Mouse (Mus musculus) layer of hippocampus, adult 11-12 months (tissue): ENCODE data around the gene Klf4.
A peak's percentile ranks its signal among the peaks of the same experiment; 100 is the strongest.

ENCODE experiments used
- DNase-seq: peaks from one replicate; pipeline ENCODE4 v3.0.0; 2022; ENCODE audit warnings: low spot score

The Klf4 gene

DNA sequence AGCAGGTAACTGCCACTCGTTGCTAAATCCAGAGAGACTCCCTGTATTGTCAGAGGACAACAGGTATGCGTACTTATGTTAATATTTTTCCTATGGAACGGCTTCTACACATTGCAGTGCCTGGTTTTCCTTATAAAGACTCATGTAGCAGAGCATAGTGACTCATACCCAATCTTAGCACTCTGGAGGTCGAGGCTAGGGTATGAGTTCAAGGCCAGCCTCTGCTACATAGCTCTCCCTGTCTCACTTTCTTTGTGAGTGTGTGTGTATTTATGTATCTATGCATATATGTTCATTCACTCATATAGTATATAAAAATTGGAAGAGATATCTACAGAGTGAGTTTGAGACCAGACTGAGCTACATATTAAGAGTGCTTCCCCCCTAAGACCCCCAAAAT, 8.3 kb downstream of the Klf4 start:
- no peak for DNase-seq

DNA sequence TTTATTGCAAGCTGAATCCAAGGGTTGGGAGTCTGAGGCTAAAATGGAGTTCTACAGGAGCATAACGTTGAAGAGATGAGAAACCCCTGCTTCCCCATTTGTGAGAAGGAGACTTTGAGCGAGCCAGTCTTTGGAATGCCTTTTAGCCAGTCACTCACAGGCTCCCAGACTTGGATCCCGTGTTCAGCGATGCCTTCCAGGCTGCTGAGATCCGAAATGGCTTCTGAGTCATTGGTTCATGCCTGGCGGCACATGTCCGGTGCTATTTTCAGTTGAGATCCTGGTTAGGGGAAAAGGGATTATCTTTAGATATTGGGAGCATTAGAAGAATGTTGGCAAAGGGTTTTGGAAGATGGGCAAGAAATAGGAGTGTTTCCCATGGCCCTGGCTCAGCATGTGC, 14.8 kb downstream of the Klf4 start:
- no peak for DNase-seq

DNA sequence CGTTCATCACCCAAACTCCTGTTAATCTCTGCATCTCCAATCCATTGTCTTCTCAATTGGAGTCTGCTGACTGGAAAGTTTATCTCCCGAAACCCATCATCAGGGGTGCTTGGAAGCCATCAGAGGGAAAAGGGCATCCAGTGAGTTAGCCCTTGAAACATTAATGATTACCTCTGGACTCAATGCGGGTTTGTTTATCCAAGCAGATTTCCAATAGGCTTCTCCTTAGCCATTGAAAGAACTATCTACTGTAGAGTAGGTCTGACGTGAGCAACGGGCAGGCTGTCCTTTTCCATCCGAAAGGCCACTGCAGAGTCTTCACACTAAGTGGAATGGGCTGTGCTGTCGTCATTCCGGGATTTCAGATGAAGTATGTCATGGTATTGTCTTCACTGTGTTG, 16.2 kb downstream of the Klf4 start:
- DNase-seq = no peak

DNA sequence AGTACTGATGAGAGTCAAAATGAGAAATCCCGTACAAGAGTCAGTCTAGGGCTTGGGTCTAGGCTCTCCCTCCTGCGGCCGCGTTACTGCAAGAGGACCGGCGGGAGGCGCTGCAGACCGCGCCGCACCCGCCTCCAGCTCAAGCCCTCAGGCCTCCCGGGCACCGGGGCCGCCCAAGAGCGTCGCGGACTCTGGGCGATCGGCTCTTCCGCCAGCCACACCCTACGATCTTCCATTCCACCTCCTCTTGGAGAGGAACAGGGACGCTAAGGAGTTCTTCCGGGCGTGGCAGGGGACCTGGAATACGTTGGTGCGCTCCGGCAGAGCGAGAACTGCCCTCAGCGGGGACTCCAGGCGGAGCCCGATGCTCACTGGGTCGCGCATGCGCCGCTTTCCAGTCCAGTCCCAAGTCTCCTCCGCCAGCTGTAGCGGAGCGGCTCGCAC, 17.5 kb downstream of the Klf4 start:
- DNase-seq = peak; percentile 76

DNA sequence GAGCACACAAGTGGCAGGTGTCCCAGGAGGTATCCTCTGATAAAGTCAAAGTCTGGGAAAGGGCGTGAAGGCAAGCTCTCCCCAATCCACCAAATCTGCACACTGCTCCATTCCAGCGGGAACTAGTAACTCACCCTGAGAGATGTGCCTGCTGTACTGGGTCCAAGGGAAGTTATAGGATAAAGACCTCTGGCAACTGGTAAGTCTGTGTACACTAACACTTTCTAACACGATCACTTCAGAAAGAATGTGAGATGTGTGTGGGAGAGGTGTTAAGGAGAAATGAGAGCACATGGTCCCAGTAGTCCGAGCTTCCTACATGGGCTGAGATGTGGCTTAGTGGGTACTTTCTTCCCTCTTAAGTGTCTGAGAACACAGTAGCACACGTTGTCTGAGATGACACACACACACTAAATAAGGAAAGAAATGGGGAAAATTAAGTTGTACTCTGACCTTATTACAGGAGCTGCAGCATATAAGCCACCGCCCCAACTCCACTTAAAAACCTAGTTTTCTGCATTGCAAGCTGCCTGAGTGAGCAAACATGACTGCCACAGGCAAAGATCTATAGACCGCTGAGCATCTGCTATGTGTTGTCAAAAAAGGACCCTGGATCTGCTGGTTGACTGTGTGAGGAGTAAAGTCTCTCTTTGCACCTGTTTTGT, 18.5 kb downstream of the Klf4 start:
- DNase-seq = no peak

DNA sequence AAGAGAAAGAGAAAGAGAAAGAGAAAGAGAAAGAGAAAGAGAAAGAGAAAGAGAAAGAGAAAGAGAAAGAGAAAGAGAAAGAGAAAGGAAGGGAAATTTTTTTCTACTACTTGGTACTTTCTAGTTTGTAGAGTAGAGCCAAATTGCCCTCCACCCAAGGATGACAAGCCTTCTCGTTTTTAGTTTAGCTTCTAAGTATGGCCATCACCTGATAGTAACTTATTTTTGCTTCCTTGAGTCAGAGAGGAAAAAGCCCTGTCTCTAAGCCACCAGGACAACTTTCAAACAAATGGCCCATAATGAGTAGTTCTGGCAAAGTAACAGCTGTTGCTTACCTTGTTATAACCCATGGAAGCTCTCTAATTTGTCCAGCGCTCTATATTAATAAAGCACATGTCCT, 20.9 kb downstream of the Klf4 start:
- no peak for DNase-seq

DNA sequence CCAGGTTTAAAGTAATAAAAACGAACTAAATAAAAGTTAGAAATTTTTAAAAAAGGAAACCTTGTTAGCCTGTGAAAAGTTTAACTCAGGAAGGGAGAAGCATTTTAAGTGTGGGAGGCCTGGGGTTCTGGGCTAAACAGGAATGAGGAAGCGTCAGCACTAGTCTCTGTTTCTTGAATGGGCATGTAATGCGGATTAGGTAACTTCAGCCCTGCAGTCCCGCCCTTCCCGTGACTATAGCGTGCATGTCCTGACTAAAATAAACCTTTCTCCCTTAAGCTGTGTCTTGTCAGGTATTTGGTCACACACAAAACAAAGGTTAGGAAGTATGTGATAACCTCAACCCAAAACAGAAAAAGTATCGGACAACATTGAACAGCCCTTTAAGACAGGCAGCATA, 23.6 kb downstream of the Klf4 start:
- DNase-seq = no peak

DNA sequence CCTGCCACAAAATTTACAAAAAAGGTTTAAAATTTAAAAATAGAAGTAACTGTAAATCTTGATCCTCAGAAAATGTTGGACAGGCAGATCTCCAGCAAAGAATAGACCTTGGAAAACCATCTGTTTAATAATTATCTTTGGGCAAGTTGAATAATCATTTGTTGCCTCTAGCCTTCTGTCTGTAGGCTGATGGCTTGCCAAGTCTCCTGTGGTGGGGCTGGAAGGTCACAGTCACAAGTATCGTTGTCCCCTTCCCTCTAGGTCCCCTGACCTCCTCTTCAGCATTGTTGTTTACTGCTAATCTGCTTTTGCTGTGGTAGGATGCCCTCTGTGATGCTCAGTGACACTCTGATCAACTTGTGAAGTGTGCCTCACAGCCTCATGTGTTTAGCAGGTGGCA, 33.6 kb downstream of the Klf4 start:
- no peak for DNase-seq

DNA sequence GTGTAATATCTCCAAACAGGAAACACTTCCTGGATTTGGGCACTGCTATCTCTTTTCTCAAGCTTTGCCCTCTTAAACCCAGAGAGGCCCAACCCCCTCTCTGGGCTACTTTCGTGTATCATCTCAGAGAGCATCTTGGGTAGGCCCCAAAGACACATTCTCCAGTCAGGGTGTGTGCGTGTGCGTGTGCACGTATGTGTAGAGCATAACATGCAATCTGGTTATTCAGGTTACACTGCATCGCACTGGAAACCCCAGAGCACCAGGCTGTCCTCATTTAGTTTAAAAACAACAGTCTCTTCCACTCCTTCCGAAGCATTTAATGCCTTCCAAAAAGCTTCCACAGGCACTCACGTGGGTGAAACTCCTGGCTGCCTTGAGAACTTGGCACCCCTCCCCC, 35.9 kb downstream of the Klf4 start:
- no peak for DNase-seq

DNA sequence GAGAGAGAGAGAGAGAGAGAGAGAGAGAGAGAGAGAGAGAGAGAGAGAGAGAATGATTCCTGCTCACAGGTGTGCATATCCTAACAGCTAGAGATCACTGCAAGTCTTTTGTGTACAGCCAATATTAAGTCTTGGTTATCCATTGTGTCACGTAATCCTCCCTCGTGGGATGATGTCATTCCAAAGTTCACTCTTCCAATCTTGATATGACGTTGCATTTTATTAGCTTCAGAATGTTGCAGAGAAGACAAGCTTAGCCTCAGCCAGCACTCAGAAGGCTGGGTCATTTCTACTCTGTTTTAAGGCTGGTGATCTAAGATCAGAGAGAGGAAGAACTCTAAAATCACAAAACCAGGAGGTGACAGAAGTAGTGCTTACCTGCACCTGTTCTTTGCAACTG, 39.0 kb downstream of the Klf4 start:
- DNase-seq = no peak

DNA sequence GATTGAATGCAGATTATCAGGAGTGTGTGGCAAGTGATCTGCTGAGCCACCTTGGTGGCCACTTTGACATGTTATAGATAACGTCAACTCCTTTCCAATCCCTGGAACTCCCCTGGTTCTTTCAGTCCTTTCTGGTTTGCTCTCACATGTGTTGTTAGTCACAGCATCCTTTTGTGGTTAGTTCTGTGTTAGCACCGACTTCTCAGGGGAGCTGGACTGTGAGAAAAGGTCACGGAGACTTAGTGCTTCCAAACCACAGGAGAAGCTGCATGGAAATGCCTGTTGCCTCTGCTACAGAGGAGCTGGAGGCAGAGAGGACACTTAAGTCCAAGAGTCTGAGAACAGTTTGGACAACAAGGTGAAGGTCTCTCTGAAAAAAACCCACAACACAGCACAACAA, 42.9 kb downstream of the Klf4 start:
- no peak for DNase-seq

DNA sequence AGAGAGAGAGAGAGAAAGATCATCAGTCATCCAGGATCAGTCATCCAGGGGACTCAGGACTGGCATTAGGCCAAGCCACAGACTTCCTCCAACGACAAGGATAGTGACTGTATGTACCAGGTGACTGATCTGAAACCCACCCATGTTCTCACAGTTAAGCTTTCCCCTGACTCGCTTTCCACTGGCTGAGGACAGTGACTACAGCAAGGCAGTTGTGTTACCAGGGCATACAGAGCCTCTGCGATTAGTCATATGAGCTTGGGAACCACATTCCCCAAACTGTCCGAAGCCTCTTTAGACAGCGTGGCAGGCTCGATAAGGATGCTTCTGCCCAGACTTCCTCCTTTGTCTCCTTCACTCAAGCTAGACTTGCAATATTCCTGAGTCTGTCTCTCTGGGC, 43.7 kb downstream of the Klf4 start:
- no peak for DNase-seq

DNA sequence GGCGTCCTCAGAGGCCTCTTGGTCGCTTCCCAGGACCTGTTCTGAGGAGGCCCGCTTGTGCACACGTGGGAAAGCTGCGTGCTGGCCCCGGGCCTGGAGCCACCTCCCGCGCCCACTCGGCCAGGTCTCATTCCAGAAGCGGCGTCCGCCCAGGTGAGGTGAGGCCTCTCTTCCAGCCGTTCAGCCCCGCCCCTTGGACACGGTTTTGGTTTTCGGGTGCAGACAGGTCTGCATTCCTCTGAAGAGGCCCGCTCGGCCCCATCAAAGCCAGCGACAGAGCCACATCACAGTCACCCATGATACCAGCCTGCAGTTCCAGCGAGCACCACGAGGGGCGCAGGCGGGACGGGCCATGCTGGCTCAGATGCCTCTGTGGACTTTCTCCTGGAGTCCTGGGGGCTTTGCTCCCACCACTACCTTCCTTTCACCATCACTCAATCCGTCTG, 51.9 kb downstream of the Klf4 start:
- DNase-seq = peak; percentile 66

DNA sequence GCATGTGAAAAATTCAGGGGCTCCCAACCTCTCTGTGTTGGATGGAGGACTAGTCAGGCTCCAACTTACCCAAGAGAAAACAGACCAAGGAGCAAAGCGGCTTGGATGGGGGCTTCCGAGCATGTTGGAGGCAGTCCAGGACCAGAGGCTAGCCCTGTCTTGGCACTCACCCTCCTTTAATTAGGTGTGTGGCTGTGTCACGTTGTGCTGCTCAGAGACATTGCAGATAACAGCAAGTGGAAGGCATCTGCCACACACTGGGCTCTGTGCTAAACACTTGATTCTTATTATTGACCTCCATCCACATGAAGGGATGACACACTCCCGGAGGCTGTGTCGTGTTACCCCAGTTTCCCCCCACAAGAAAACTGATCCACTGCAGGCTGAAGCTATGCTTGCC, 53.9 kb downstream of the Klf4 start:
- no peak for DNase-seq

DNA sequence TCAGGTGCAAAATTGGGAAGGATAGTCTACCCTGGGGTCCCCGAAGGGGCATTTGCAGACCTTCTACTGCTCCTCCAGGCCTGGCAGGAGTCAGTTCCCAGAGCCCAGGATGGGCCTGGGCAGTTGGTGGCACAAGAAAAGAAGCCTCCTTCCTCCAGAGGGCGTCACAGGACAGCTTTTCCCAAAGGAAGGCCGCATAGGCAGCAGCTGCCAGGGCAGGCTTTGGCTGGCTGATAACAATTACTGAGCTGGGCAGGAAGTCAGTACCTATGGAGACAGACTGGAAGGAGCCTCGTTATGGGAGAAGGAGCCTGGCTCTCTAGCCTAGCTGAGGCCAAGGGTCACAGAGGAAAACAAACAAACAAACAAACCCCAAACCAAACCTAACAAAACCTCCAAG, 54.3 kb downstream of the Klf4 start:
- peak; percentile 15 for DNase-seq

DNA sequence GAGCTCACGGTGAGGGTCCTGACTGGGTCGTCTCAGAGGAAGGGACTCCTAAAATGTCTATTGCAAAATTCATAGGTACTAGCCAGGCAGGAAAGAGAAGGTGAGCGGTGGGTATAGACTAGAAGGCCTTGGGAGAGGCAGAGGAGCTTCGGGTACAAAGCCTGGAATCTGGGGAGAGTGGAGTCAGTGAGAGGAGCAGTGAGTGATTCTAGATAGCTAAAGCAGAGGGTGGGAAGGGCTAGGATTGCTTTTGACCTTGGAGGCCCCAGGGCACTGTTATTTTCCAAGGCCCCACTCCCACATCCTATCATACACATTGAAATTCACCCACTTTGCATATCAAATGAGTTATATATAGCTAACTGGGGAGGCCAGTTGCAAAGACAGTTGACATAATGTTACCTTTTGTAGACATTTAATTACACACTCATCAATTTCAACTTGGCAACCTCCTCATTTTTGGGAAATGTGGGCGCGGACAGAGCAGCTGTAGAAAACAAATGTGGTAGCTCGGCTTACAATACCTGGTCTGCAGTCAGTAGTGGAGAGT, 55.0 kb downstream of the Klf4 start:
- no peak for DNase-seq
